Mouse (Mus musculus): ENCODE data around the gene Capn15. TPM values are rescaled to one million over a fixed set of nuclear protein-coding genes. Genes with fewer than 3 reads are reported as not detected.
A peak's percentile ranks its signal among the peaks of the same experiment; 100 is the strongest.

Gene Capn15
- polyA plus RNA-seq, 1 experiment from 2014 or later = 9.3 TPM

- Histone ChIP-seq H3K4me2 (no peak overlapping the region), H3K4me1 (replicated peaks) (peaks cover 23% of the 10 kb centered on the region), H3K4me3 (no peak overlapping the region), H3K9me3 (replicated peaks) (no peaks in the 10 kb centered on the region), H3K27me3 (no peaks in the 10 kb centered on the region), H3K9ac (no peak overlapping the region), H3K27ac (no peak overlapping the region), H3K36me3 (no peaks in the 10 kb centered on the region)
- ATAC-seq (replicated peaks; ENCODE audit: insufficient number of reproducible peaks, insufficient read depth, low FRiP score, low read depth) = no peak
- 64% methylated on average over 9 of the region's 9 CpGs for WGBS
These were observed 41.8 kb downstream of the Capn15 start for GRCm38 (mm10) chr17:25943769-25944168.

GRCm38 (mm10) chr17:25943221-25943620 is 42.4 kb downstream of the Capn15 start:
- Histone ChIP-seq H3K9ac (no peak overlapping the region), H3K4me2 (no peak overlapping the region), H3K9me3 (replicated peaks) (no peaks in the 10 kb centered on the region), H3K27ac (no peak overlapping the region), H3K27me3 (no peaks in the 10 kb centered on the region), H3K4me3 (no peak overlapping the region), H3K36me3 (no peaks in the 10 kb centered on the region), H3K4me1 (replicated peaks) (peaks cover 23% of the 10 kb centered on the region)
- WGBS = 77% methylated on average over 3 of the region's 3 CpGs
- ATAC-seq (replicated peaks; ENCODE audit: insufficient number of reproducible peaks, insufficient read depth, low FRiP score, low read depth) = no peak

GRCm38 (mm10) chr17:25942597-25943151 is 42.9 kb downstream of the Capn15 start:
- no peak overlapping the region for H3K27ac ChIP-seq
- no peaks in the 10 kb centered on the region for H3K9me3 ChIP-seq (replicated peaks)
- H3K4me1 ChIP-seq (replicated peaks) = peaks cover 23% of the 10 kb centered on the region
- H3K9ac ChIP-seq = no peak overlapping the region
- no peaks in the 10 kb centered on the region for H3K27me3 ChIP-seq
- no peaks in the 10 kb centered on the region for H3K36me3 ChIP-seq
- WGBS = 77% methylated on average over 2 of the region's 2 CpGs
- no peak overlapping the region for H3K4me2 ChIP-seq
- no peak for ATAC-seq (replicated peaks; ENCODE audit: insufficient number of reproducible peaks, insufficient read depth, low FRiP score, low read depth)
- H3K4me3 ChIP-seq = peak overlapping the region; percentile 91; the same call in 1 of the 2 replicates

GRCm38 (mm10) chr17:25941511-25942241 is 43.9 kb downstream of the Capn15 start:
- Histone ChIP-seq H3K4me1 (replicated peaks) (peaks cover 23% of the 10 kb centered on the region), H3K27ac (peak overlapping the region; percentile 89), H3K27me3 (no peaks in the 10 kb centered on the region), H3K9me3 (replicated peaks) (no peaks in the 10 kb centered on the region), H3K4me2 (peak overlapping the region; percentile 76), H3K4me3 (peak overlapping the region; percentile 91), H3K36me3 (peaks cover 8% of the 10 kb centered on the region), H3K9ac (peak overlapping the region; percentile 92)
- WGBS = 3% methylated on average over 54 of the region's 54 CpGs
- peak; percentile 45 for ATAC-seq (replicated peaks; ENCODE audit: insufficient number of reproducible peaks, insufficient read depth, low FRiP score, low read depth)

- Histone ChIP-seq H3K27me3 (no peaks in the 10 kb centered on the region), H3K4me2 (no peak overlapping the region), H3K36me3 (peaks cover 69% of the 10 kb centered on the region), H3K27ac (no peak overlapping the region), H3K9ac (no peak overlapping the region), H3K4me3 (no peak overlapping the region), H3K9me3 (replicated peaks) (no peaks in the 10 kb centered on the region), H3K4me1 (replicated peaks) (no peaks in the 10 kb centered on the region)
- 83% methylated on average over 1 of the region's 1 CpGs for WGBS
- no peak for ATAC-seq (replicated peaks; ENCODE audit: insufficient number of reproducible peaks, insufficient read depth, low FRiP score, low read depth)
These were observed 51.1 kb downstream of the Capn15 start for GRCm38 (mm10) chr17:25934526-25934925.

- 63% methylated on average over 2 of the region's 2 CpGs for WGBS
- peaks cover 34% of the 10 kb centered on the region for H3K36me3 ChIP-seq
- ATAC-seq (replicated peaks; ENCODE audit: insufficient number of reproducible peaks, insufficient read depth, low FRiP score, low read depth) = no peak
These were observed 60.2 kb downstream of the Capn15 start for GRCm38 (mm10) chr17:25925348-25925747.

GRCm38 (mm10) chr17:25922120-25922519 is 63.5 kb downstream of the Capn15 start:
- ATAC-seq (replicated peaks; ENCODE audit: insufficient number of reproducible peaks, insufficient read depth, low FRiP score, low read depth) = no peak
- Histone ChIP-seq H3K36me3 (peaks cover 15% of the 10 kb centered on the region), H3K9me3 (replicated peaks) (no peaks in the 10 kb centered on the region), H3K4me3 (no peak overlapping the region), H3K4me2 (no peak overlapping the region), H3K27me3 (no peaks in the 10 kb centered on the region), H3K27ac (no peak overlapping the region), H3K4me1 (replicated peaks) (peaks cover 26% of the 10 kb centered on the region), H3K9ac (no peak overlapping the region)
- 64% methylated on average over 5 of the region's 5 CpGs for WGBS

More at GRCm38 (mm10) chr17:25925348-25925747, 60.2 kb downstream of the Capn15 start:
- Histone ChIP-seq H3K27me3 (no peaks in the 10 kb centered on the region), H3K4me2 (no peak overlapping the region), H3K27ac (no peak overlapping the region), H3K9ac (no peak overlapping the region), H3K9me3 (replicated peaks) (no peaks in the 10 kb centered on the region), H3K4me3 (no peak overlapping the region), H3K4me1 (replicated peaks) (0 out of 2 replicates have a peak, but pooled peaks cover 8% of the 10 kb centered on the region)

- WGBS = under 1% methylated on average over 40 of the region's 40 CpGs
- no peaks in the 10 kb centered on the region for H3K27me3 ChIP-seq
- peak overlapping the region; percentile 99 for H3K27ac ChIP-seq
These were observed 65.6 kb downstream of the Capn15 start for GRCm38 (mm10) chr17:25919786-25920642.

GRCm38 (mm10) chr17:25919144-25919785 is 66.3 kb downstream of the Capn15 start, which contains the start of gene Rab40c:
Gene Rab40c, minus strand, starts transcription at chr17:25919727.
- peak within 1 kb of the TSS; percentile 99 for H3K27ac ChIP-seq
- WGBS = 0% methylated on average over 59 of the region's 78 CpGs

More at GRCm38 (mm10) chr17:25919786-25920642, 65.6 kb downstream of the Capn15 start:
- no peaks in the 10 kb centered on the region for H3K9me3 ChIP-seq (replicated peaks)
- ATAC-seq (replicated peaks; ENCODE audit: insufficient number of reproducible peaks, insufficient read depth, low FRiP score, low read depth) = peak; percentile 97
- peaks cover 26% of the 10 kb centered on the region for H3K4me1 ChIP-seq (replicated peaks)
- peak overlapping the region; percentile 81 for H3K4me3 ChIP-seq
- H3K9ac ChIP-seq = peak overlapping the region; percentile 74
- H3K36me3 ChIP-seq = no peaks in the 10 kb centered on the region; the same call in 1 of the 2 replicates
- H3K4me2 ChIP-seq = peak overlapping the region; percentile 93

GRCm38 (mm10) chr17:25918037-25918750 is 67.4 kb downstream of the Capn15 start:
- no peak overlapping the region for H3K27ac ChIP-seq
- peaks cover 44% of the 10 kb centered on the region for H3K4me1 ChIP-seq (replicated peaks)
- H3K9ac ChIP-seq = peak overlapping the region; percentile 84; the same call in 1 of the 2 replicates
- no peaks in the 10 kb centered on the region for H3K9me3 ChIP-seq (replicated peaks)
- no peaks in the 10 kb centered on the region for H3K36me3 ChIP-seq
- no peak for ATAC-seq (replicated peaks; ENCODE audit: insufficient number of reproducible peaks, insufficient read depth, low FRiP score, low read depth)
- H3K27me3 ChIP-seq = no peaks in the 10 kb centered on the region
- peak overlapping the region; percentile 93 for H3K4me2 ChIP-seq
- 73% methylated on average over 9 of the region's 9 CpGs for WGBS
- H3K4me3 ChIP-seq = peak overlapping the region; percentile 81

More at GRCm38 (mm10) chr17:25919144-25919785, 66.3 kb downstream of the Capn15 start, which contains the start of gene Rab40c:
- Histone ChIP-seq H3K4me3 (peak within 1 kb of the TSS; percentile 81), H3K4me1 (replicated peaks) (peaks cover 33% of the 10 kb centered on the region), H3K9me3 (replicated peaks) (no peaks in the 10 kb centered on the region), H3K9ac (peak within 1 kb of the TSS; percentile 84), H3K27me3 (no peaks in the 10 kb centered on the region), H3K4me2 (peak within 1 kb of the TSS; percentile 93), H3K36me3 (no peaks in the 10 kb centered on the region)
- no peak for ATAC-seq (replicated peaks; ENCODE audit: insufficient number of reproducible peaks, insufficient read depth, low FRiP score, low read depth)
